Mouse (Mus musculus): ENCODE data around the gene Pet100.

Gene Pet100

GRCm38 (mm10) chr8:3622119-3622518 is 771 bp downstream of the Pet100 start:
- DNase-seq (ENCODE audit: extremely low read depth, low read depth, low spot score): no peak

GRCm38 (mm10) chr8:3625445-3625844 is 4.1 kb downstream of the Pet100 start, which contains the start of gene Pcp2:
Pcp2 (minus strand) TSS chr8:3625545.
- no peak for DNase-seq (ENCODE audit: extremely low read depth, low read depth, low spot score)

- DNase-seq (ENCODE audit: extremely low read depth, low read depth, low spot score): no peak
These were observed 5.6 kb downstream of the Pet100 start for GRCm38 (mm10) chr8:3626971-3627370.

- DNase-seq (ENCODE audit: extremely low read depth, low read depth, low spot score): no peak
These were observed 6.7 kb downstream of the Pet100 start for GRCm38 (mm10) chr8:3628014-3628413.

- no peak for DNase-seq (ENCODE audit: extremely low read depth, low read depth, low spot score)
These were observed 9.5 kb downstream of the Pet100 start, which contains the start of gene Stxbp2 for GRCm38 (mm10) chr8:3630647-3631477. Stxbp2 (plus strand) TSS chr8:3630955.

- DNase-seq (ENCODE audit: extremely low read depth, low read depth, low spot score): no peak
These were observed 10.1 kb downstream of the Pet100 start for GRCm38 (mm10) chr8:3631478-3631875.

GRCm38 (mm10) chr8:3645804-3646203 is 24.5 kb downstream of the Pet100 start:
- DNase-seq (ENCODE audit: extremely low read depth, low read depth, low spot score): no peak

GRCm38 (mm10) chr8:3646824-3647531 is 25.6 kb downstream of the Pet100 start:
- no peak for DNase-seq (ENCODE audit: extremely low read depth, low read depth, low spot score)

GRCm38 (mm10) chr8:3647561-3647960 is 26.2 kb downstream of the Pet100 start:
- no peak for DNase-seq (ENCODE audit: extremely low read depth, low read depth, low spot score)

- DNase-seq (ENCODE audit: extremely low read depth, low read depth, low spot score): no peak
These were observed 26.9 kb downstream of the Pet100 start for GRCm38 (mm10) chr8:3648268-3648667.

- no peak for DNase-seq (ENCODE audit: extremely low read depth, low read depth, low spot score)
These were observed 27.6 kb downstream of the Pet100 start for GRCm38 (mm10) chr8:3648990-3649389.

- no peak for DNase-seq (ENCODE audit: extremely low read depth, low read depth, low spot score)
These were observed 31.5 kb downstream of the Pet100 start for GRCm38 (mm10) chr8:3652845-3653244.

- DNase-seq (ENCODE audit: extremely low read depth, low read depth, low spot score): no peak
These were observed 33.6 kb downstream of the Pet100 start for GRCm38 (mm10) chr8:3654726-3655508.

- DNase-seq (ENCODE audit: extremely low read depth, low read depth, low spot score): no peak
These were observed 34.2 kb downstream of the Pet100 start, which contains the start of gene Retn for GRCm38 (mm10) chr8:3655526-3655925. Retn (plus strand) TSS chr8:3655770.

GRCm38 (mm10) chr8:3656725-3657381 is 35.5 kb downstream of the Pet100 start:
- no peak for DNase-seq (ENCODE audit: extremely low read depth, low read depth, low spot score)

- no peak for DNase-seq (ENCODE audit: extremely low read depth, low read depth, low spot score)
These were observed 39.5 kb downstream of the Pet100 start for GRCm38 (mm10) chr8:3660889-3661288.

- no peak for DNase-seq (ENCODE audit: extremely low read depth, low read depth, low spot score)
These were observed 43.1 kb downstream of the Pet100 start for GRCm38 (mm10) chr8:3664405-3664804.

- no peak for DNase-seq (ENCODE audit: extremely low read depth, low read depth, low spot score)
These were observed 44.2 kb downstream of the Pet100 start, which contains the start of gene Mcemp1 for GRCm38 (mm10) chr8:3665507-3665906. Mcemp1 (plus strand) TSS chr8:3665754.

- DNase-seq (ENCODE audit: extremely low read depth, low read depth, low spot score): no peak
These were observed 49.0 kb downstream of the Pet100 start for GRCm38 (mm10) chr8:3670388-3670787.

GRCm38 (mm10) chr8:3671980-3672491 is 50.7 kb downstream of the Pet100 start, which contains the start of gene Fcor:
Fcor (minus strand) TSS chr8:3672362.
- no peak for DNase-seq (ENCODE audit: extremely low read depth, low read depth, low spot score)
